Mouse (Mus musculus): ENCODE results near the gene Agpat4. TPM values are rescaled to one million over a fixed set of nuclear protein-coding genes. Genes with fewer than 3 reads are reported as not detected.
"Not testable (repeated sequence)": the region's sequence is repeated elsewhere in the genome, so short reads cannot be mapped to it uniquely, and the experiment has no call there.

The Agpat4 gene
- total RNA-seq, 1 experiment from 2014 or later: 11.6 TPM

GRCm38 (mm10) chr17:12216224-12216623 is 97.7 kb downstream of the Agpat4 start:
- ATAC-seq (replicated peaks; ENCODE audit: low read depth, poor library complexity, severe bottlenecking): peak; percentile 53; the same call in 1 of the 2 replicates

- no peak for ATAC-seq (replicated peaks; ENCODE audit: low read depth, poor library complexity, severe bottlenecking)
These were observed 103.4 kb downstream of the Agpat4 start for GRCm38 (mm10) chr17:12221926-12222325.

- ATAC-seq (replicated peaks; ENCODE audit: low read depth, poor library complexity, severe bottlenecking): no peak
These were observed 105.2 kb downstream of the Agpat4 start for GRCm38 (mm10) chr17:12223682-12224081.

GRCm38 (mm10) chr17:12224145-12224544 is 105.6 kb downstream of the Agpat4 start:
- ATAC-seq (replicated peaks; ENCODE audit: low read depth, poor library complexity, severe bottlenecking): no peak

GRCm38 (mm10) chr17:12224551-12224950 is 106.0 kb downstream of the Agpat4 start:
- ATAC-seq (replicated peaks; ENCODE audit: low read depth, poor library complexity, severe bottlenecking): not testable (repeated sequence)

- ATAC-seq (replicated peaks; ENCODE audit: low read depth, poor library complexity, severe bottlenecking): no peak
These were observed 106.7 kb downstream of the Agpat4 start for GRCm38 (mm10) chr17:12225227-12225626.

- ATAC-seq (replicated peaks; ENCODE audit: low read depth, poor library complexity, severe bottlenecking): peak; percentile 66
These were observed 108.0 kb downstream of the Agpat4 start for GRCm38 (mm10) chr17:12226551-12226950.

- no peak for ATAC-seq (replicated peaks; ENCODE audit: low read depth, poor library complexity, severe bottlenecking)
These were observed 109.5 kb downstream of the Agpat4 start for GRCm38 (mm10) chr17:12228001-12228400.

- no peak for ATAC-seq (replicated peaks; ENCODE audit: low read depth, poor library complexity, severe bottlenecking)
These were observed 110.0 kb downstream of the Agpat4 start for GRCm38 (mm10) chr17:12228471-12228870.

- no peak for ATAC-seq (replicated peaks; ENCODE audit: low read depth, poor library complexity, severe bottlenecking)
These were observed 111.3 kb downstream of the Agpat4 start for GRCm38 (mm10) chr17:12229756-12230155.

GRCm38 (mm10) chr17:12230167-12230566 is 111.7 kb downstream of the Agpat4 start:
- no peak for ATAC-seq (replicated peaks; ENCODE audit: low read depth, poor library complexity, severe bottlenecking)

- ATAC-seq (replicated peaks; ENCODE audit: low read depth, poor library complexity, severe bottlenecking): no peak
These were observed 112.6 kb downstream of the Agpat4 start for GRCm38 (mm10) chr17:12231087-12231486.

GRCm38 (mm10) chr17:12232724-12233123 is 114.2 kb downstream of the Agpat4 start:
- ATAC-seq (replicated peaks; ENCODE audit: low read depth, poor library complexity, severe bottlenecking): no peak

GRCm38 (mm10) chr17:12240701-12241100 is 122.2 kb downstream of the Agpat4 start:
- no peak for ATAC-seq (replicated peaks; ENCODE audit: low read depth, poor library complexity, severe bottlenecking)

GRCm38 (mm10) chr17:12249783-12250504 is 131.4 kb downstream of the Agpat4 start:
- no peak for ATAC-seq (replicated peaks; ENCODE audit: low read depth, poor library complexity, severe bottlenecking)

- no peak for ATAC-seq (replicated peaks; ENCODE audit: low read depth, poor library complexity, severe bottlenecking)
These were observed 132.1 kb downstream of the Agpat4 start for GRCm38 (mm10) chr17:12250581-12250980.

GRCm38 (mm10) chr17:12256142-12256541 is 137.6 kb downstream of the Agpat4 start:
- ATAC-seq (replicated peaks; ENCODE audit: low read depth, poor library complexity, severe bottlenecking): no peak

- no peak for ATAC-seq (replicated peaks; ENCODE audit: low read depth, poor library complexity, severe bottlenecking)
These were observed 140.0 kb downstream of the Agpat4 start for GRCm38 (mm10) chr17:12258517-12258916.

- ATAC-seq (replicated peaks; ENCODE audit: low read depth, poor library complexity, severe bottlenecking): no peak
These were observed 141.5 kb downstream of the Agpat4 start for GRCm38 (mm10) chr17:12259957-12260356.

GRCm38 (mm10) chr17:12261376-12261775 is 142.9 kb downstream of the Agpat4 start:
- ATAC-seq (replicated peaks; ENCODE audit: low read depth, poor library complexity, severe bottlenecking): no peak

GRCm38 (mm10) chr17:12261887-12262286 is 143.4 kb downstream of the Agpat4 start:
- peak; percentile 64 for ATAC-seq (replicated peaks; ENCODE audit: low read depth, poor library complexity, severe bottlenecking)

- ATAC-seq (replicated peaks; ENCODE audit: low read depth, poor library complexity, severe bottlenecking): no peak
These were observed 144.3 kb downstream of the Agpat4 start for GRCm38 (mm10) chr17:12262851-12263250.
